Mouse (Mus musculus): ENCODE data around the gene Naa15.

The Naa15 gene

DNA sequence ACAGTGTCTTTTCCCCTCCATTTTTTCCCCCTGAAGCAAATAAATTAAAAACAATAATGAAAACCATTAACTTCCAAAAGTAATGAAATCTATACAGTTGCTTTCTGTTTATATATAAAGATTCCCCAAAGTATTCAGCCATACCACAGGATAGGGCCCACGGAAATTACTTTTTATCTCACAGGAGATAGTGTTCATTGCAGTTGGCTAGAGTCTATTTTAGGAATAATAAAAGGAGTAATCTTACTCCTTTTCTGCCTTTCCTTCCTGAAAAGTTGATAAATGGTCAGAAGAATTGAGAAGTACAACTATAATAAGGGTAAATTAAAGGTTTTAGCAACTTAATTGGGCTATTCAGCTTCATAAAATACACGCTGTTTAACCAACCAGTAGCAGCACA is 53.6 kb downstream of the Naa15 start:
- DNase-seq: no peak

DNA sequence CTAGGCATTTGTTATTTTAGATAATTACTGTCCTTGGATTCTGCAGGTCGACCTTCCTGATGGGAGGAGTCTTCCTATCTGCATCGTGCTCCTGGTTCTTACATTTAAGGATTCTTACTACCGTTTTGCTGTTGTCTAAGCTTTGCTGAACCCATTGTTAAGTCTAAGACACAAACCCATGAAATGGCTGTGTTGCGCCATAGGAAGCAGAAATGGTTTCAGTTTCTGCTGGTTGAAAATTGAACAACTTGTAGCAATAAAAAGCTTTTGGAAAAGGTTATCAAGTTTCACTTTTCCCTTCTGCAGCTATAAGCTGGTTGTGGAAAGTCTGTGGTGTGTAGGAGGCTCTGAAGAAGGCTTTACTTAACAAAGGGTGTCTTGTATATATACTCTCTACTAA is 60.8 kb downstream of the Naa15 start:
- no peak for DNase-seq

DNA sequence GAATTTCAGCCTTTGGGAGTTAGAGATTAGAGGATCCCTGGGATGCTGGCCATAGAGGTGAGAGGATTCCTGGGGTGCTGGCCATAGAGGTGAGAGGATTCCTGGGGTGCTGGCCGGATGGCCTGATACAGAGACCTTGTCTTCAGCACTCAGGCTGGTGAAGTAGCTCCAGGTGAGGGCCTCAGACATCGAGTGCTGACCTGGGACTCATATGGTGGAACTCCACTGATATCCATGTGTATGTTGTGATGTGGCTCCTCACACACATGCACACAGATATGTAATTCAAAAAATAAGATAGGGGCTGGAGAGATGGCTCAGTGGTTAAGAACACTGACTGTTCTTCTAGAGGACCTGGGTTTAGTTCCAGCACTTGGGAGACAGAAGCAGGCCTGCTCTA is 64.9 kb downstream of the Naa15 start:
- DNase-seq: no peak

DNA sequence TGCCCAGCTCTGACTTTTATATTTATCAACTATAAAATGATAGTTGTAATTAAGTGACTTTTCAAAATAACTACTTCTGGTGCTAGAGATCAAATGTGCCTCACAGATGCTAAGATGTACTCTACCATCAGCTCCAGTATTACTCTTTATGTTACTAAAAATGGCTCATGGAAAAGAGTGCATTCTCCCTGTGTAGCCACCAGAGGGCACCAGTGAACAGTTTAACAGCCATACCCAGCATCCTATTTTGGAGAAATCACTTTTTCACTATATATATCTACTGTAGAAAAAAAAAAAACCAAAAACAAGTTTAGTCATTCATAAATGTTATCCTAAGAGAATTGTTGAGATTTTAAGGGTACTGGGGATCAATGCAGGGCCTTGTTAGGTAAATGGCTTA is 66.1 kb downstream of the Naa15 start:
- DNase-seq: peak; percentile 60

DNA sequence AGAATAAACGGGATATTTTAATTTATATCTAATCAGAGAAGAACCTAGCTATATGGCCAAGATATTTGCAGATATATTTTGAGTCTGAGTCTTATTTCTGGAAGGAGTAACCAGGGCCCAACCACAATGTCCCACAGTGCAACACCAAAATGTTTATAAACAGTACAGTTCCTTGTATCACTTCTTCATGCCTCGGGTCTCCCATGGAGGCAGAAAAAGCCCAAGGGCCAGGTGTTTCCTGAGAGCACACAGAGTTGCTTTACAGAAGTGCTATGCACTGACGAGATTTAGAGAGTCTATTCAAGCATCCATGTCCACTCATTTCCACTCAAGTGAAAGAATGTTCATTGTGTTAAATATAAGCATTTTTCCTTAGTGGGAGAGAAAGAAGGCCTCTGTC is 66.9 kb downstream of the Naa15 start:
- no peak for DNase-seq

DNA sequence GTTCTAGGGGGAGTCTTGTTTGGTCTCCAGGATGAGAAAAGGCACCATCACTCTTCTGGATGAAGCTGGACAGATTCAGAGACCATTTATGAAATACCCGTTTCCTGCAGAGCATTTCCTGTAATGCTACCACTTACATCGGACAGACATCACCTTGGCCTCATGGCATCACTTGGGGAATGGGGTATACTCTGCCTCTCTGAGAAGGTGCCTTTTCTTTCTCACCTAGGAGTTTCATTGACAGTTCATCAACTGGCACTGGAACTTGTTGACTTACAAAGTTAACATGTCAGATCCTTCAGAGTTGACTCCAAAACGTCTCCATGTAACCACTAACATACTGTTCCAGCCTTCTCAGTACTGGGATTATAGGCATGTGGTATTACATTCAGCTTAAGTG is 67.8 kb downstream of the Naa15 start:
- DNase-seq: no peak

DNA sequence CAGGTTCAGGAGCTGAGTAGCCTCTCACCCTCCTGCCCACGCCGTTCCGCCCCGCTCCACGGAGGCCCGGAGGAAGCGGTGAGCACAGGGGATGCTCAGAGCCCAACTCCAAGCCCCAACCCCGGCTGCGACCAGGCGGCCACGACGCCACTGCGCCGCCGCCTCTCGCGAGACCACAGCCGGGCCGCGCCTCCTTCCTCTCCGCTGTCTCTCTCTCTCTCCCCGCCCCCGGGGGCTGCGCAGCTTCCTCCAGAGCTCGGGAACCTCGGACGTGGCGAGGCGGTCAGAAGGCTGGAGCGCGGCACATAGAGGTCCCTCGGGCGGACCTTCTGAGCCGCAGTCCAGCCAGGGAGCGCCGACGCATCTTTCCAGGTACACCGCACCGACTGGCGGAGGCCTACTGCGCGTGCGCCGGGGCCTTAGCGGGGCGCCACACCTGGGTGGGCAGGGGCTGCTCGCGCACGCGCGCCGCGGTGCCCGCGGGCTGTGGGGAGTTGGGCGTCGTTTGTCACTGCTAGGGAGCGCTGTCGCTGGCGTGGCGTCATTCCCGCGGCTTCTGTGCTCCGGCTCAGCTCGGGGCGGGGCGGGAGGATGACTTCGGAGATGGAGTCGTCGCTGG is 68.9 kb downstream of the Naa15 start, which contains the start of gene Rab33b:
Rab33b (plus strand) TSS at position 180 of the 619 bp plus-strand sequence.
- peak; percentile 99 for DNase-seq

DNA sequence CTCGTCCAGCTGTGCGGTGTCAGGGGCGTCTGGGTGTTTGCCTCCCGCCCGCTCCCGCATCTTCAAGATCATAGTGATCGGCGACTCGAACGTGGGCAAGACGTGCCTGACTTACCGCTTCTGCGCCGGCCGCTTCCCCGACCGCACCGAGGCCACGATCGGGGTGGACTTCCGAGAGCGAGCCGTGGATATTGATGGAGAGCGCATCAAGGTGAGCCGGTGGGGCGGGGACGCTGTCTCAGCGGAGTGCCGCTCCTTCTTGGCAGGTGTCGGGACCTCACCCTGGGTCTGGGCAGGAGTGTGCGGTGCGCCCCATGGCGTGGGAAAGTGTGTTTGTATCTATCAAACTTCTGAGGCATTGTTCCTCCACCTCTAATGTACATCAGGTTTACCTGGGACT is 69.4 kb downstream of the Naa15 start:
- no peak for DNase-seq

DNA sequence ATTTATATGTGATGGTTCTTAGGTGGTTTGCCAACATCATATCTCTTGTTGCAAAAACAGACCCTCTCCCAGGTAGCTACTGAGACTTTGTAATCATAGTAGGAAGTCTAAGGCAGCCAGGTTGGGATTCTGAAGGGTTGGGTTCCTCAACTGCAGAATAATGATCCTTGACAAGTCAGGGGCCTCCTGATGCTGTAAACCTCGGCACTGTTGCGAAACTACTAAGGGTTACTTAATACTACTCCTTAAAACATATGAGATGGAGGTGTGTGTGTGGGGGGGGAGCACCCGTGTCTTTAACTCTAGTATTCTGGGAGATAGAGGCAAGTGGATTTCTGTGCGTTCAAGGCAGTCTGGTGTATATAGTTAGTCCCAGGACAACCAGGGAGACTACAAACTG is 70.4 kb downstream of the Naa15 start:
- no peak for DNase-seq

DNA sequence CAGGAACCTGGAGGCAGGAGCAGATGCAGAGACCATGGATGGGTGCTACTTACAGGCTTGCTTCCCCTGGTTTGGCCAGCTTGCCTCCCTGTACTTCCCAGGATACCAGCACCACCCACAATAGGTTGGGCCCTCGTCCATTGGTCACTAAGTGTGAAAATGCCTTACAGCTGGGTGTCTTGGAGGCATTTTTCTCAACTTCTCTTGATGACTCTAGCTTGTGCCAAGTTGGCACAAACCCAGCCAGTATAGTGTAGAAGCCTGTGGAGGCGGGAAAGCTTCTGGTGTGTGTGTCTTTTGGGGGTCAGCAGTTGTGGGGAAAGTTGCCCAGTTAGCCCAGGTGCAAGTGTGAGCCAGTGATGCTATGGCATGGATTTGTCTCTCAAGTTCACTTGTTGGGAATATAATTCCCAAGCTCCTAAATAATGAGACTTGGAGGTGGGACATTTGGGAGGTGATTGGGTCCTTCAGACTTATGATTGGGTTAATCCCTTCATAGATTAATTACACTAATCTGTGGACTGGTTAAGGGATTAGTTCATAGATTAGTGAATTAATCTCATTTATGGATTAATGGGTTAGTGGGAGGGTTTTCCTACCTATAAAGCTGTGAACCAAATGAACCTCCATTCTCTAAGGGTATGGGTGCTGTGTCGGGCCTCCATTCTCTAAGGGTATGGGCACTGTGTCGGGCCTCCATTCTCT is 71.7 kb downstream of the Naa15 start:
- peak; percentile 45 for DNase-seq

DNA sequence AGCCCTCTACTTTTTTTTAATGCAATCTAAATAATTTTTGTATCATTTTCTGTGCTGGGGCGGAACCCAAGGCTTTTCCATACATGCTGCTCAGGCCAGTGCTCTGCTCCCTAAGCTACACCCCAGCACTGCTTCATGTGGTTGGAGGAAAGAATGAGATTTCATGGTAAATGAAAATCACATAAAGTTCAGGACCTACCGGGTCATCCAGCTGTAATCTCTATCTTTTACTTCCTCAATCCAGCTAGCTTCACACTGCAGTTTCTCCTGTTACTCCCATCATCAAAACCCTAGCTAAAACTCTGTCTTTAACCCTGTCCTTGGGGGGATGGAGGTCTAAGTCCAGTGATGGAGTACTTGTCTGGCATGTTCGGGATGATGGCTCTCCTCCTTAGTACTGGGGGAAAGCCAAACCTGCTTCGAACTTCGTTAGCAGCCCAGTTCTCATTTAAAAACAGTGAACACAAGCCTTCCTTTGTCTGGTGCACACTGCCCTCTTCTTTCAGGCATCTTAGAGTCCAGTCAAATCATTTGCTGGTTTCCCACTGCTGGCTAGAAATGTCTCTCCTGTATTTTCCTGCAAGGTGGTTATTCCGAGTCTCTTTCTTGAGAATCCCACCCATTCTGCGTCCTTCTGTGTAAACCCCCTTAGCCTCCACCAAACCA is 75.3 kb downstream of the Naa15 start:
- no peak for DNase-seq

DNA sequence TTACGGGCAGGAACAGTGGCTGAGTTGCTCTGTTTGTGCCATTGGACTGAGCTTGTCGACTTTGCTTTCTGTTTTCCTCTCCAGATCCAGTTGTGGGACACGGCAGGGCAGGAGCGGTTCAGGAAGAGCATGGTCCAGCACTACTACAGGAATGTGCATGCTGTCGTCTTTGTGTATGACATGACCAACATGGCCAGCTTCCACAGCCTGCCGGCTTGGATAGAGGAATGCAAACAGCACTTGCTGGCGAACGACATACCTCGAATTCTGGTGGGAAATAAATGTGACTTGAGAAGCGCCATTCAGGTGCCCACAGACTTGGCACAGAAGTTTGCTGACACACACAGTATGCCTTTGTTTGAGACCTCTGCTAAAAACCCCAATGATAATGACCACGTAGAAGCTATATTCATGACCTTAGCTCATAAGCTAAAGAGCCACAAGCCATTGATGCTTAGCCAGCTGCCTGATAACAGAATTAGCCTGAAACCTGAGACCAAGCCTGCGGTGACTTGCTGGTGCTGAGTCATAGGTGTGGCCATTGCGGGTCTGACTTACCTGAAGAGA is 78.4 kb downstream of the Naa15 start:
- no peak for DNase-seq

DNA sequence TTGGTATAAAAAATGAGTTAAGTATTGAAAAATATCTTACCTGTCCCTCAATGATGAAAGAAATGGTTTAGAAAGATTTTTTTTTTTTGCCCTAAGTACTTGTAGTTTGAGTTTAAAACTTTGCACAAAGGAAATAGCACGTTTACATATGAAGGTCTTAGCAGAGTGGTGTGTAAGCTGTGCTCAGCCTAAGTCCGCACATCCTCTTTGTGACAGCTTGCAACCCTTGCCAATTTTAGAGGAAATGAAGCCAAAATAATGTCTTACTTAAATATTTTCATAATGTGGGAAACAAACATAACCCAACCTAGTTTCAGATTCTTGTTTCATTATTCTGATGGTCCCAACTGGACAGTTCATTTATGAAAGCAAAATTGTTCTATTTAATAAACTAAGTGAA is 79.5 kb downstream of the Naa15 start:
- no peak for DNase-seq

DNA sequence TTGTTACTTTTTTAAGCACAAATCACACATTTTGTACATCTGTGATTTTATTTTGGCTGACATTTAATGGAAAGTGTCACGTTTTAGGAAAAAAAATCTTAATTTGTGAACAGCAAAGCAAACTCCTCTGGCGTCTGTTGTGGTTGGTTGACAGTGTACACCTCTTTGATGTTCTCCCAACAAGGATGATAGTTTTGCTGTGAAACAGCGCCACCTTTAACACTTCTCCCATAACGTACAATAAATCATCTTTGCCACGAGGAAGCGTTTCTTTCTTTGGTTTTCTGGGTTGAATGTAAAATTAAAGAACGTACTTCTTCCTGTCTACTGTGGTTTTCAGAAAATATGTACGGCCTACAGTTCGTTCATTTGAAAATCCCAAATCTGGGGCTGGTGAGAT is 80.7 kb downstream of the Naa15 start:
- no peak for DNase-seq

DNA sequence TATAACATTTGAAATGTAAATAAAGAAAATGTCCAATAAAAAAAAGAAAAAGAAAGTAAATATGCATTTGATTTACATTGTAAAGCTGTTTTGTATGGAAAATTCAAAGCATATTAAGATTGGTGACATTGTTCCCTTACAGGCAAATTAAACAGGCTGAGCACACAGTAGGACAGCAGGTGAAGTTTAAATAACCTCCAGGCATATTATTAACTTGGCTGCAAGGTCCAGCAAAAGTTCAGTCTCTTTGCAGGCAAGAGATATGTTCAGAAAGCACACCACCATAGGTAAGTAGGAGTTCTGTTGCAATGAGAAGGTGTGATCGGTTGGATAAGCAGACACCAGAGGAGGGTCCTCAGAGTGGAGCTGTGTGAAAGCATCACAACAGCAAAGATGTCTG is 83.0 kb downstream of the Naa15 start:
- DNase-seq: no peak

DNA sequence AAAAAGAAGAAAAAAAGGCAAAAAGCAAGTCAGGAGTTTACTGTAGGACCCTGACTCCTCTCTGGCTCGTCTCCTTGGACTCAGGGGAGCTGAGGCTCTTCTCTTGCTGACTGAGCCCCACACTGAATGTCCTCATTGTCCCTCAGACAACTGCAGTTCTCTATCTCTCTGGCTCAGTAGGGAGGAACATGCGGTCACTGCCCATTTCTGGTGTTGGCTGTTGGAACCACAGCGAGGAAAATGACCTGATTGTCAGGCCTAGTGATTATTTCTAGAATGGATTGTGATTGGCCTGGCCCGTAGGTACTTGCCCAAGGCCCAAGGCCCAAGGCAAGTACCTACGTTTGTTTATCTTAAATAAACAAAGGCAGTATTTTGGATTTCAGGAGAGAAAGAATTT is 83.7 kb downstream of the Naa15 start:
- no peak for DNase-seq

DNA sequence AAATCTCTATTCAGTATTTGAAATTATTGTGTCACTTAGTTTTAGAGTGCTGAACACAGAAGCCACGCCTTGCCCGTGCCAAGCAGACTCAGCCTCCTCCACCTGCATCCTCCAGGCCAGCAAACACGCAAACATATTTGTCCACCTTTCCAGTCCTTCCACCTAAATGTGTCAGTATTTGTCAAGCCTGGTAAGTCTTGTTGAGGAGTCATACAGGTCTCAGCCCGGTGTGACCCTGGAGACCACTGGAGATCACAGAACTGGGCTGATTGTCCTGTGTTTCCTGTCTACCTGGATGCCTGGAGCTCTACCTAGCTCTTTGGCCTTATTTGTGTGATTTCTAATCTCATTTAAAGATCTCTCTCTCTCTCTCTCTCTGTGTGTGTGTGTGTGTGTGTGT is 84.9 kb downstream of the Naa15 start:
- DNase-seq: no peak

DNA sequence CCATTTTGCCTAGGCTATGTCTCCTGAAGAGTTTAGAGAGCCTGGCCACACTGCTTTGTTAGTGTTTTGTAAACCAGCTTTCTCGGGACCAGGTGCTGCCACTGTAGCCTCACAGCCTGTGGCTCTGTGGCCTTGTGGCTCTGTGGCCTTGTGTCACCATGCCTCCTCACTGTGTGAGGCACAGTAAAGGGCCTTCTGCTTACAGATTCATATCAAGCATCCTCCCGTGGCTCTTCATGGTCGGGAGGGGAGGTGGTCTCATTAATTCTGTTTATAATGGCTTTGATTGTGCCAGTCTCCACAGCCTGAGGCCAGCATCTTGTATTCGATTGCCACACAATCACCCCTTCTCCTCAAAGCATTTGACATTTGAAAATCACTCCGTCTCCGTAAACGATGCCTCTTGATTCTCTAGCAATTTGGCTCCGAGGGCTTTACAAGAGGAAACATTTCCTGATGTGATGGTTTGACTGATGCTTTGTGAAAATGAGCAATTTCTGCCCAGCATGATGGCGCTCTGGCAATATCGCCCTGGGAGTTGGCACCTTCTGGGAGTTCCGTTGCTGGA is 89.5 kb downstream of the Naa15 start:
- no peak for DNase-seq

DNA sequence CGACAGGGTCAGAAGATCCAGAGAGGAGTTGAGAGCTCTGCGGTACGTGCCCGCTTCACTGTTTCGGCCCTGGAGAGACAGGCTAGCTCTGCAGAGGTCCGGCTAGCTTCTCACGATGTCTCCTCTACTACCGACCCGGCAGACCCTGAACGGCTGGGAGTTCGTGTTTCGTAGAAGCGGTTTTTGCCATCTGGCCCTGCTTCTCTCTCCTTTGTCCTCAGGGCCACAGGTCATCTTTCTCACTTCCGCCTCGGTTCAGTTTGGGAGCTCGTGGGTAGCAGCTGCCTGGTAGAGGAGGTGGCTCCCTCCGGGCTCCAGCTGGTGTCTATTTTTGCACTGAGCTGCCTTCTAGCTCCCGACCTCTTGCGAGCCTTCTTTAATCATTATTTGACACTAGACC is 90.5 kb downstream of the Naa15 start:
- DNase-seq: peak; percentile 66

DNA sequence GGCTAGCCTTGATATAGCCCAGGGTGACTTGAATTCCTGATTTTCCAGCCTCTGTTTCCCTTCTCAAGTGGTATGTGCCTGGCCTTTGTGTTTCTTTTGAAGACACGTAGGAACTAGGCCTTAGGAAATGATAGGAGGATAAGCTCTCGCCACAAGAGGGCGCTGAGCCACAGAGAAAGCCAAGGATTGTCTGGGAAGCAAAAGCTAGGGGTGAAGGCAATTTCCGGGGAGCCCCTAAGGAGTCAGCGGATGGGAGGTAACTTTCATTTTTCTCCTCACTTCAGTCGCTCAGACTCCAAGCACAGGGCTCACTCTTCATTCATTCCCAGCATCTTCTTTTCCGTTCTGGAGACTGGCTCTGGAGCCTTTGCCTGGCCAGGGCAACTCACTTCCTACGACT is 96.0 kb downstream of the Naa15 start:
- DNase-seq: peak; percentile 88

DNA sequence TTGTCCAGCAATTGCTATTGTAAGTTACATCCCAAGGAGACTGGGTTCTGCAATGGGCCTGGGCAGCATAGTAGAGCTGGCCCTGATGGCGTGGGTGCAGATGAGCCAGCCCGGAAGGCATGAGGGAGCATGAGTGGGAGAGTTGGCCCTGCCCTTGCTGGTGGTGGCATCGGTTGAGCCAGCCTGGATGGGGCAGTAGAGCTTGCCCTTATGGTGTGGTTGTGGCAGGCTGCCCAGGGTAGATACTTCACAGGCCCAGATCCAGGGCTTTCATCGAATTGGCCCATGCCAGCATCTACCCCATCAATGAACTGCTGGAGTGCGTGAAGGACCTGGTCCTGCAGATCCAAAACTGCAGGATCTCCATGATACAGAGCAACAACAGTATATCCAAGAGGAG is 97.0 kb downstream of the Naa15 start:
- no peak for DNase-seq

DNA sequence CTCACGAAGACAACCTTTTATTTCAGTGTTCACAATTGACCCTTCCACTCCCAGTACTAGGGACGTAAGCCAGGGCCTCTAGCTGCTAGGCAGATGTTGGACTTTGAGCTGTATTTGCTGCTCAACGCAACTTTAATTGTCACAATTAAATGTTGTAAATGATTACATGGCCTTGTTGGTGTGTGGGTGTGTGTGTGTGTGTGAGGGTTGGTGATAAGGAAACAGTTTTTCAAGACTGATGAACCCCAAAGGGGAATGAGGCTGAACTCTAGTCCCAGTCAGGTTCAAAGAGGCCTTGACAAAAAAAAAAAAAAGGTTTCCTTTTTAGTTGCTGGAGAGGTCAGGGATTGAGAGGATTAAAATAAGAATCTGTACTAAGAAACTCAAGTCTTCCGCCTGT is 102.5 kb downstream of the Naa15 start:
- no peak for DNase-seq

DNA sequence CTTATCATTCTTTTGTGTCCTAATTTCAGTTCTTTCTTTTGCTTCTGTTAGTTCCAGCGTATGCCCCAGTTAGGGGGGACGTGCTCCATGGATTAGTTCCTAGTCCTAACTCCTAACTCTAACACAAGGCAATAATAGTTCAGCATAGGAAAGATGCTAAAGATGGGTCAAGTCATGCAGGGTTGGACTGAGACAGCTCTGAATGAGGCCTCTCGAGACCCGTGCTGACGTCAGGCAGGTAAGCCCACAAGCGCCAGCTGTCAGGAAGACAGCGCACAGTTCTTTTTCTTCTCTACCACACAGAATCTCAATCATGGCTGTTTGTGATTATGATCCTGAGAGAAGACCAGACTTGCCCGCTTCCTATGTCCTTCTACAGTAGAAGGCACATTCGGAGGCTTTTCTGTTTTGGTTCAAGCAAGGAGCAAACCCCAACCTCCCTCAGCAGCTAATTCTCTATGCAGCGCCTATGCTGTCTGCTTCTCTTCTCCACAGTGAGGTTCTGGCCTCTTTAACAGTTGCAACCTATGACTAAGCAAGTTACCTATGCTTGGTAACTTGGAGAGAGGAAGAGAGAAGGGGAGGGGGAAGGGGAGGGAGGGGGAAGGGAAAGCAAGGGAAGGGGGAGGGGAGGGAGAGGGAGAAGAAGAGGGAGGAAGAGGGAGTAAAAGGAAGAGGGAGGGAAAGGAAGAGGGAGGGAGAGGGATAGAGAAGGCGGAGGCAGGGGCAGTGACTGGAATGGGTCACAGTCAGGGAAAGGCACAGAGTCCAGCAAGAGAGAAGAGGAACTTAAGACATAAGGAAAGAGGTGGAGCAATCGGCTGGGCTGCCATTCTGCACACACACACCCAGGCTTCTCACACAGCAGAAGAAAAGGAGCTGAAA is 103.2 kb downstream of the Naa15 start:
- DNase-seq: no peak

All from lung, postnatal 10 days (tissue).